Mouse (Mus musculus): ENCODE results near the gene Vmn2r54. TPM values are rescaled to one million over a fixed set of nuclear protein-coding genes. Genes with fewer than 3 reads are reported as not detected.
"Not testable (repeated sequence)": the region's sequence is repeated elsewhere in the genome, so short reads cannot be mapped to it uniquely, and the experiment has no call there.

Gene Vmn2r54
- not detected in 2 replicates for polyA plus RNA-seq (2016; fragmentation: Nextera tagmentation; extraction: Ambion mirVana)

- H3K9me3 ChIP-seq; H3K27ac ChIP-seq; H3K4me3 ChIP-seq (replicated peaks); H3K27me3 ChIP-seq; H3K9ac ChIP-seq (replicated peaks); H3K4me2 ChIP-seq; H3K36me3 ChIP-seq; H3K4me1 ChIP-seq (replicated peaks); ATAC-seq (ENCODE audit: insufficient number of reproducible peaks, insufficient read depth, low FRiP score, low TSS enrichment, low read depth): not testable (repeated sequence)
- 81% methylated on average over 3 of the region's 4 CpGs for WGBS
Observed at GRCm38 (mm10) chr7:12640219-12640618, at the start of gene Vmn2r54. Gene Vmn2r54 (minus strand): TSS chr7:12640319.

GRCm38 (mm10) chr7:12684903-12685302 is 44.8 kb upstream of the Vmn2r54 start, which contains the start of gene Vmn2r55:
Gene Vmn2r55 (minus strand): TSS chr7:12685003.
- not testable (repeated sequence) for H3K27me3 ChIP-seq; H3K9me3 ChIP-seq; H3K4me2 ChIP-seq; H3K4me3 ChIP-seq (replicated peaks); H3K27ac ChIP-seq; H3K4me1 ChIP-seq (replicated peaks); ATAC-seq (ENCODE audit: insufficient number of reproducible peaks, insufficient read depth, low FRiP score, low TSS enrichment, low read depth); H3K36me3 ChIP-seq; H3K9ac ChIP-seq (replicated peaks)
- WGBS: 90% methylated on average over 3 of the region's 3 CpGs

- Histone ChIP-seq H3K4me2 (no peak within 1 kb of the TSS), H3K4me3 (replicated peaks) (no peak within 1 kb of the TSS), H3K4me1 (replicated peaks) (no peaks in the 10 kb centered on the region), H3K27ac (no peak within 1 kb of the TSS), H3K9ac (replicated peaks) (no peak within 1 kb of the TSS), H3K36me3 (no peaks in the 10 kb centered on the region), H3K27me3 (no peaks in the 10 kb centered on the region), H3K9me3 (peaks cover 18% of the 10 kb centered on the region)
- ATAC-seq (ENCODE audit: insufficient number of reproducible peaks, insufficient read depth, low FRiP score, low TSS enrichment, low read depth): no peak
Observed at GRCm38 (mm10) chr7:12608688-12609087, 31.4 kb downstream of the Vmn2r54 start, which contains the start of gene Vmn2r53. Gene Vmn2r53 (minus strand): TSS chr7:12608788.

Other genes starting within 250 kb of the Vmn2r54 start
- 4.6 and 5.8 TPM in 2 replicates for gene Zfp551, start 217.6 kb downstream of the Vmn2r54 start, polyA plus RNA-seq (2016; fragmentation: Nextera tagmentation; extraction: Ambion mirVana)
- gene Zfp606, start 162.0 kb downstream of the Vmn2r54 start, polyA plus RNA-seq (2016; fragmentation: Nextera tagmentation; extraction: Ambion mirVana): 36.5 and 37.0 TPM in 2 replicates
- gene 2900092C05Rik, start 127.8 kb downstream of the Vmn2r54 start, polyA plus RNA-seq (2016; fragmentation: Nextera tagmentation; extraction: Ambion mirVana): not detected in 2 replicates
- gene Vmn2r53, start 31.5 kb downstream of the Vmn2r54 start, polyA plus RNA-seq (2016; fragmentation: Nextera tagmentation; extraction: Ambion mirVana): not detected in 2 replicates
- not detected in 2 replicates for gene Vmn2r55, start 44.7 kb upstream of the Vmn2r54 start, polyA plus RNA-seq (2016; fragmentation: Nextera tagmentation; extraction: Ambion mirVana)
- gene Vmn2r56, start 94.7 kb upstream of the Vmn2r54 start, polyA plus RNA-seq (2016; fragmentation: Nextera tagmentation; extraction: Ambion mirVana): not detected in 2 replicates
- 17.4 and 17.8 TPM in 2 replicates for gene Zscan18, start 163.3 kb upstream of the Vmn2r54 start, polyA plus RNA-seq (2016; fragmentation: Nextera tagmentation; extraction: Ambion mirVana)
- gene Zfp329, start 178.5 kb upstream of the Vmn2r54 start, polyA plus RNA-seq (2016; fragmentation: Nextera tagmentation; extraction: Ambion mirVana): 19.7 TPM in 2 replicates
- 34.9 and 37.4 TPM in 2 replicates for gene Zfp110, start 194.4 kb upstream of the Vmn2r54 start, polyA plus RNA-seq (2016; fragmentation: Nextera tagmentation; extraction: Ambion mirVana)
- 7.1 and 8.0 TPM in 2 replicates for gene Zfp128, start 240.9 kb upstream of the Vmn2r54 start, polyA plus RNA-seq (2016; fragmentation: Nextera tagmentation; extraction: Ambion mirVana)